Mouse (Mus musculus) right cerebral cortex, adult 18-20 months (tissue): ENCODE results near the gene Git1.

Experiments
- DNase-seq: peaks from one replicate; pipeline ENCODE4 v3.0.0; 2022; ENCODE audit warnings: mixed read lengths

Gene Git1

DNA sequence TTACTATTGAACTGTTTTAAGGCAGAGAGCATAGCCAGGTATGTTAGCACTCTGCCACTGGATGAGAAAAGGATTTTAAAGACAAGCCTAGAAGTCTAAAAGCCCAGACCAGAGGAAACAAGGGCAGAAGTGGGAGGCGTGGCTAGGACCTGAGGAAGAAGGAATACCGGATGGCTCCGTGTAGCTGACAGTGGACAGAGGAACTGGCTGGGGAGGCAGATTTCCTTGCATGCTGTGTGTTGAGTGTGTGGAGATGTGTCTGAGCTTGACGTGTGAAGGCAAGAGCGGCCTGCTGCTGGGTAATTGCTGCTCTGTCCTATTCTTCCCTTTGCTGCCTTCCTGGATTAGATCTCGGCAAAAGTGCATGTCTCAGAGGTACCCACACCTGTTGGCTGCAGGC is 9.1 kb downstream of the Git1 start:
- no peak for DNase-seq

DNA sequence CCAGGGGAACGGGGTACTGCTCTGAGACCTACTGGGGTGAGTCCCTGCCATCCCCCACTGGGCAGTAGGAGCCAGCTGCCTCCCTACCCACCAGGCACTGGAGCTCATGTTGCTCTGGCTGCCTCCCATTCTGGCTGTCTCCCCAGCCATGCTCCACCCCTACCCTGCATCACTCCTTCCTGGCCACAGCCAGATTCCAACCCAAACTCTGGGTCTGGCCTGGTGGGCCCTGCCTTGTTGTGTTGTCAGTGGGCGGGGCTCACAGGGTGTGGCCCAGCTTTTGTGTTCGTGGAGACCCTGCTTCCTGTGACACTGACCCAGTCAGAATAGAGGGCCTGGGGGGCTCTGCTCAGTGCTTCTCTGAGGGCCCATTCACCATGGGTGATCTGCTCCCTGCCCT is 10.1 kb downstream of the Git1 start:
- no peak for DNase-seq

GRCm38 (mm10) chr11:77504377-77504776 is 11.0 kb downstream of the Git1 start:
- no peak for DNase-seq

DNA sequence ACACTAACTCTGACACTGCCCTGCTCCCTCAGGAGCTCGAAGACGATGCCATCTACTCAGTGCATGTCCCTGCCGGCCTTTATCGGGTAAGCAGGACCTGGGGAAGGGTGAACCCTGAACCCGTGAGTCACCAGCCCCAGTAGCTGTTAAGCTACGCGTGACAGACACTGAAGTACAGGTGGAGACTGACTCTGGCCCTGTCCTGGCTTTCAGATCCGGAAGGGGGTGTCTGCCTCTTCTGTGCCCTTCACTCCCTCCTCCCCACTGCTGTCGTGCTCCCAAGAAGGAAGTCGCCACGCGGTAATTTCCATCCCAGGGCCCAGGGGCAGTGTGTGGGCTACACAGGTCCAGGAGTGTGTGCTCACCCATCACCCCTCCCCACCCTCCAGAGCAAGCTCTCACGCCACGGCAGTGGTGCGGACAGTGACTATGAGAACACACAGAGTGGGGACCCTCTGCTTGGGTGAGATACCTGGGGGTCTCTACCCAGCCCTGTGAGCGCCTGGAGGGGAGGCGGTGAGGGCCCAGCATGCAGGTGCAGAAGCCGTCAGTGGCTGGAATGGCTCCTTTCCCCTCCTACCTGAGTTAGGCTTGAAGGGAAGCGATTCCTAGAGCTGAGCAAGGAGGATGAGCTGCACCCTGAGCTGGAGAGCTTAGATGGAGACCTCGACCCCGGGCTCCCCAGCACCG is 12.1 kb downstream of the Git1 start:
- no peak for DNase-seq

- DNase-seq = no peak
Observed at GRCm38 (mm10) chr11:77506273-77506672, 12.9 kb downstream of the Git1 start.

DNA sequence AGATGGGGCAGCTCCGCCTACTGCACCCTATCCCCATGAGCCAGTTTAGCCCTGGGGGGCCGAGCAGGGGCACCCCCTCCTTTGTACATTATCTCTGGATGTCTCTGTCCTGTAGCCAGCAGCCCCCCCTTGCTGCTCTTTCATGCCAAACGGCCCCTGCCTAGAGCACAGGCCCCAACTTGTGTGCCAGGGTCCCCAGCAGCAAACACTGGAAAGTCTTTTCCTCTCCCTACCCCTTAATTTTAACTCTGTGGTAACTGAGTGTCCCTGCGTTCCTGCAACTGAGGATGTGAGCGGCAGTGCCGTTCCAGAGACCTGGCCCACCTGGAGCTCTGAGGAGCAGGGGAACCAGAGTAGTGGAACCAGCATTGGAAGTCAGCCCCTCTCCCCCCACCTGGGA is 13.6 kb downstream of the Git1 start:
- no peak for DNase-seq

DNA sequence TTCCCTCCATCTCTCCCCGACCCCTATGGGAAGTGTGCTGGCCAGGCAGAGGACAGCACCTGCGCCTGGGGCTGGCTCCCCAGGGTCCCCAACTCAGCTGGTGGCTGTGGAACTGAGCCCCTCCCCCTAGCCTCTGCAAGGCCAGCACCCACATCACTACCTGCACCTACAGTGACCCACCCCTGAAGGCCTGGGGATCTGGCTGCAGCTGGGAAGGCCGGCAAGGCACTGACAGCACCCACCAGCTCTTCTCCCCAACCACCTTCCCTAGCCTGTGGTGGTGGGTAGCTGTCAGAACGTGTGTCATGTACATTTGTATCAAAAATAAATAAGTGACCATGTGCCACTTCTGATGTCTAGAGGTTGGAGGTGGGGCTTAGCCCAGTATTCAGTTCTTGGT is 14.1 kb downstream of the Git1 start:
- no peak for DNase-seq

GRCm38 (mm10) chr11:77508068-77509021 is 15.0 kb downstream of the Git1 start:
- DNase-seq = peak; percentile 82

GRCm38 (mm10) chr11:77511336-77511735 is 18.0 kb downstream of the Git1 start:
- DNase-seq = no peak

GRCm38 (mm10) chr11:77512891-77513810 is 19.8 kb downstream of the Git1 start:
- DNase-seq = no peak

- no peak for DNase-seq
Observed at GRCm38 (mm10) chr11:77513811-77514170, 20.4 kb downstream of the Git1 start.

DNA sequence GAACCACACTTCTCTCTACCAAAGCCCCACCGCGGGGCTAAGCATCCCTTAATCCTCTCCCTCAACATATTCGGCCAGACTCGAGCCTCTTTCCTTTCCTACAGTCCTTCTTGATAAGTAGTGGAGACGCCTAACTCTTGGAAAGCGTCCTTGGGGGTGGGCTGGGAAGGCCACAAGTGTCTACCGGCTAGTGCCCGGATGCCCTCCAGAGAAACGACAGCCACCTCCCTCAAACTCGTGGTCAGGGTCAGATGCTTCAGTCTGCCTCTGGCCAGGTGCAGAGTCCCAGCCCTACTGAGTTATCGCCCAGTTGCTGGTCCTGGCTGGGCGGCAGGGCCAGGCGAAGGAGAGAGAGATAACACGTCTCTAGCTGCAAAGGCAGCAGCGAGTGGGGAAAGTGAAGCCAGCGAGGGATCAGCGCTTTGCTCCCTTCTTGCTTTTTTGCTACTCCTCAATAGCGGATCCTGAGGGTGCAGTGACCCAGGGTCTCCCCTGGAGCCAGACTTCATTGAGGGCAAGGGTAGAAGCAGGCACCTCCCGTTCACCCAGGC is 21.0 kb downstream of the Git1 start:
- DNase-seq = no peak

DNA sequence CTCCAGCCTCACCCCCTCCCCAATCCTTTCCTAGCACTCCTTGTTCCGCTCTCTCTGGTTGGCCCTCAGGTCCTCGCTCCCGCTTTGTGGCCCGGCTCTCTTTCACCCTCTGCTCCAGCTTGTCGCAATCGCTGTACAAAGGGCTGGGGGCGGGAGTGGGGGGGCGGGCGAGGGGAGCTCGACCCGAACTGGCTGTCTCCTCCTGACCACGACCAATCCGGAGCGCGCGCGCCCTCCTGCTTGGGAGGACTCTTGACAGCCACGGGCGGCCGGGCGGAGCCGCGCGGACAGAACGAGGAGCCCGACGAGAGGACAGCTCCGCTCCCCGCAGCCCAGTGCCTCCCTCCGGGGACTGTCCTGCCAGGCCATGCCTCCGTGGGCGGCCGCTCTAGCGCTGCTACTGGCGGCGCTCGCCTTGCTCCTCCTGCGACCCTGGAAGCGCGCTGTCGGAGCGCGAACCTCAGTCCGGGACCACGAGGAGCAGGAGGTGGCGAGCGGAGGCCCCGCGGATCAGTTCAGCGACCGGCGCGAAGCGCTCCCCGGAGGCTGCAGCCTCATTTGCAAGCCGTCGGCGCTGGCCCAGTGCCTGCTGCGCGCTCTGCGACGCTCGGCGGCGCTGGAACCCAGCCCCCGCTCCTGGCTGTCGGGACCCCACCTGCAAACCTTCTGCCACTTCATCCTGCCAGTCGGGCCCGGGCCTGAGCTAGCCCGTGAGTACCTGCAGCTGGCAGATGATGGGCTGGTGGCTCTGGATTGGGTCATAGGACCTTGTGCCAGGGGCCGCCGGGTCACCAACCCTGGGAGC is 21.7 kb downstream of the Git1 start, which contains the start of gene Abhd15:
Gene Abhd15 (plus strand): TSS at position 290 of the 805 bp plus-strand sequence.
- peak; percentile 76 for DNase-seq

DNA sequence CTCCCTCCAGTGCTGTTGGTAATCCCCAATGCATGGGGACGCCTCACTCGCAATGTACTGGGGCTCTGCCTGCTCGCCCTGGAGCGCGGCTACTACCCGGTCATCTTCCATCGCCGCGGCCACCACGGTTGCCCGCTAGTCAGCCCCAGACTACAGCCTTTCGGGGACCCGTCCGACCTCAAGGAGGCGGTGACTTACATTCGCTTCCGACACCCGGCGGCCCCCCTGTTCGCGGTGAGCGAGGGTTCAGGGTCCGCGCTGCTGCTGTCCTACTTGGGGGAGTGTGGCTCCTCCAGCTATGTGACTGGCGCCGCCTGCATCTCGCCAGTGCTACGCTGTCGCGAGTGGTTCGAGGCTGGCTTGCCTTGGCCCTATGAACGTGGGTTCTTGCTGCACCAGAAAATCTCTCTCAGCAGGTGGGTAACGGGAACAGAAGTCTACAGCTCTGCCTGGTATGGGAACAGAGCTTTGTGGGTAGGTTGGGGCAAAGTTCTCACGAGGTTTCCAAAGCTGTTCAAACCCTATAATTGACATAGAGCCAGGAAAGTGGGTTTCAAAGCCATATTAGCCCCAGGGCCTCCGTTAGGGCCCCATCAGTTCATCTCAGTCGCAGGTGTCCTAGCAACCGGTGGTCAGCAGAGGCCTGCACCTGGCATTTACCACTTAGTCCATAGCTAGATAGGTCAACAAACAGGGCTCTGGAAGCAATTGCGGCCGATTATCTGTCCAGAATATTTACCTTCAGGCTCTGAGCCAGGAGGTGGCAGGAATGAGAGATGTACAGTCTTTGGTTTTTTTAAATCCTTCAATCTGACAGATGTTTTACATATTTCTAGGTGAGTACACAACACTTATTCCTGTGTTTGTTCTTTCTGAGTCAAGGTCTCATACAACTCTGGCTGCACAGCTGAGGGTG is 22.5 kb downstream of the Git1 start, which contains the start of gene Trp53i13:
Gene Trp53i13 (minus strand): TSS at position 344 of the 916 bp plus-strand sequence.
- DNase-seq = no peak

DNA sequence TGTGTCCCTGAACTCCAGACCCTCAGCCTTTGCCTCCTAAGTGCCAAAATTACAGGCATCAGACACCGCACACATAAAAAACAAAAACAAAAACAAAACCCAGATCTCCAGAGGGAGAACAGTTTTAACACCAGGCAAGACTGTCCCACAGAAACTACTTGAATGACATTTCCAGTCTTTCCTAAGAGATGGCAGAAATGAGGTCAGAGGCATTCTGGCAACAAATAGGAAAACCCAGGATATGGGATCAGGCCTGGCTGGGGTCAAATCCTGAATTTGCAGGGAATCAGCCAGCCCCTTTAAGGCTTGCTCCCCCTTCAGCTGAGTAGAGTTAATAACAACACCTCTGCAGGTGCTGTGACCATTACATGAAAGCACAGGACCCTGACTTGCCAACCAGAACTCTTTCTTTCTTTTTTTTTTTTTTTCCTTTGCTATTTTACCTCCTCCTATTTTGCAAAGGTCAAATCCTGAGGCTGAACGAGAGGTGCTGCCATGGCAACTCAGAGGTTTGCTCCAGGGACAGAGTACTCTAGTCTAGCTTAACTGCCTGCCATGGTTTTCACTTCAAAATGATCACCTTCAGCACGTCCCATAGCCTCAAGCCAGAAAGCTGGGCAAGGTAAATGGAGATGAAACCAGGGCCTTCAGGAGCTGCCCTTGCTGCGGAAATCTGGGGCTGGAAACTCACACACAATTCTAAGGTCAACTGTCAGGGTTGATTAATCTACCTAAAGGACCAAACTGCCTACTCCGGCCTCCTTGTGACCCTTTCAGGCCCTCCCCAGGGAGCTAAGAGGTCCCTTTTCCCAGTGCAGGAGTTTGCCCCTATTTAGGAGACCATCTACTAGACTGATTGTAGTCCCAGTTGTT is 23.4 kb downstream of the Git1 start:
- DNase-seq = no peak

GRCm38 (mm10) chr11:77518051-77518798 is 24.9 kb downstream of the Git1 start:
- DNase-seq = no peak

DNA sequence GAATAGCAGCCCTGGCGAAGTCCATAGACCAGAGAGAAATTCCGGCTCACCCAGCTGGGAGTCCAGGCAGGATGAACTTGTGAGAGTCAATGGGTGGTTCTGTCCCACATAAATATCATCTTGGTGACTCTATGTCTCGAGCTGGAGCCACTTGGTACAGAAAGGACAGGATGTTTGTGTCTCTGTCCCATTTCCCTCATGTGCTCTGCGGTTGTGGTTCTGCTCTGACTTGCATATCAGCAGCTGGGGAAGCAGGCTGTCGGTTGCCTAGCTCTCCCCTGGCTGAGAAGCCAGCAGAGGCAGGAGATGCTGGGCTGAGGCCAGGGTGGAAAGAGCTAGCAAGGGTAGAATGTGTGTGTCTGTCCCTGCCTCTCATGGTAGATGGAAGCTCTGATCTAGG is 25.7 kb downstream of the Git1 start, which contains the start of gene Gm10392:
Gene Gm10392 (minus strand): TSS at position 156 of the 400 bp plus-strand sequence.
- DNase-seq = no peak
